ENCODE assay signal across 18 mouse cellular contexts in the genomic region with DNA sequence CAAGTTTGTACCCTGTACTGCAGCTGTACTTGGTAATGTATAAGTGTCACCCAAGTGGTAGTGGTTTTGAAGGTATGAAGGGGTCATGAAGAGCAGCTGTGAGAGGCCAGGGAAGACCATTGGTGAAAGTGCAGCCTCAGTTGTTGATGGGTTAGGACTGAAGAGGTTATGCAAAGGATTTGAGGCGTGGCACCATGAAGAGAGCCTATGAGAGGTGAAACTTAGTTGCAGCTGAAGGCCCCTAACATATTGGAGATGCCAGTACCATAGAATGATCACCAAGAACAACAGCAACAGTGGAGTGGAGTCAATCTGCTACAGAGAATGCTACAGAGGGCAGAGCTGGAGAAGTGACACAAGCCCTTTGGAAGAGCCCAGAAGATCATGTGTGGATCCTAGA. TPM values are rescaled to one million over a fixed set of nuclear protein-coding genes. Genes with fewer than 3 reads are reported as not detected.
DNase-seq lines count a peak whose midpoint lies in the region; ATAC-seq and TF ChIP-seq lines count a peak whose summit lies in the region.
"Had no signal": no experiment of that assay in that cellular context is flagged by ENCODE, and none has a peak within 500 bp of the region (broad histone marks: within the 10 kb centered on the region; RNA-seq: fewer than 3 reads in every experiment).

No protein-coding gene starts in this region.

- TF ChIP-seq CTCF in heart, adult 2 months (IDR thresholded peaks at IDR 0.05) = no peak
- TF ChIP-seq CTCF in small intestine, adult 2 months (IDR thresholded peaks at IDR 0.05; ENCODE audit: extremely low read depth, insufficient read length, insufficient replicate concordance, low read depth, low read length) = no peak

- H3K36me3 ChIP-seq in heart, embryonic 11.5 days (ENCODE audit: control insufficient read depth, insufficient read depth, low read length) = no peaks in the 10 kb centered on the region
- H3K36me3 ChIP-seq in heart, adult 2 months (ENCODE audit: control insufficient read depth, insufficient read depth, low read length) = no peaks in the 10 kb centered on the region; the same call in 1 of the 2 replicates
- H3K36me3 ChIP-seq in liver, embryonic 12.5 days = no peaks in the 10 kb centered on the region
- no peaks in the 10 kb centered on the region for H3K36me3 ChIP-seq in small intestine, adult 2 months (ENCODE audit: control insufficient read depth, insufficient read depth, low read length)
- H3K36me3 ChIP-seq: embryonic facial prominence, embryonic 15.5 days; hindbrain, embryonic 13.5 days; limb, embryonic 15.5 days; stomach, embryonic 15.5 days had no signal

- H3K27ac ChIP-seq in heart, embryonic 11.5 days (ENCODE audit: low read depth, low read length) = 0 out of 2 replicates have a peak overlapping the region, but pooled peaks have one; percentile 22
- no peak overlapping the region; the same call in 1 of the 2 replicates for H3K27ac ChIP-seq in heart, adult 2 months
- peak overlapping the region; percentile 65 for H3K27ac ChIP-seq in liver, embryonic 12.5 days
- H3K27ac ChIP-seq in small intestine, adult 2 months (ENCODE audit: insufficient read depth, low read depth, low read length) = peak overlapping the region; percentile 71
- H3K27ac ChIP-seq: embryonic facial prominence, embryonic 15.5 days; hindbrain, embryonic 13.5 days; limb, embryonic 15.5 days had no signal

- no peak overlapping the region for H3K4me2 ChIP-seq in heart, embryonic 11.5 days
- H3K4me2 ChIP-seq in liver, embryonic 12.5 days = peak overlapping the region; percentile 94; the same call in 1 of the 2 replicates
- H3K4me2 ChIP-seq: stomach, embryonic 15.5 days had no signal

- WGBS in heart, embryonic 11.5 days (ENCODE audit: insufficient replicate concordance) = 89% methylated on average over 1 of the region's 1 CpGs
- 100% methylated on average over 1 of the region's 1 CpGs for WGBS in heart, adult 2 months
- 71% methylated on average over 1 of the region's 1 CpGs for WGBS in liver, embryonic 12.5 days (ENCODE audit: insufficient replicate concordance)
- WGBS in small intestine, adult 2 months = 94% methylated on average over 1 of the region's 1 CpGs

- intact Hi-C loops in heart, adult 2 months (cut with DNase I) = loop anchor here (2.0 to 5.0 kb wide), 2 partner anchors 15 to 157 kb away; no protein-coding TSS in a partner anchor

- no peak for TF ChIP-seq POLR2A in heart, adult 2 months (IDR thresholded peaks at IDR 0.05; ENCODE audit: insufficient read depth, low read depth, low read length)
- TF ChIP-seq POLR2A in small intestine, adult 2 months (IDR thresholded peaks at IDR 0.05; ENCODE audit: low read depth, low read length) = no peak

- no peak overlapping the region for H3K4me3 ChIP-seq in heart, embryonic 11.5 days (ENCODE audit: low read depth, low read length)
- no peak overlapping the region for H3K4me3 ChIP-seq in heart, adult 2 months
- H3K4me3 ChIP-seq in liver, embryonic 12.5 days = no peak overlapping the region
- no peak overlapping the region for H3K4me3 ChIP-seq in small intestine, adult 2 months (ENCODE audit: low read depth, low read length)

- no peak for ATAC-seq in heart, embryonic 11.5 days (replicated peaks; ENCODE audit: insufficient number of reproducible peaks, low FRiP score, low TSS enrichment)
- ATAC-seq in liver, embryonic 12.5 days = no peak

- H3K79me2 ChIP-seq in heart, adult 2 months (replicated peaks; ENCODE audit: control insufficient read depth, insufficient read depth, low read length) = no peaks in the 10 kb centered on the region; the same call in 1 of the 2 replicates

- no peak for DNase-seq in heart, adult 2 months
- DNase-seq in liver (no peak), ES-CJ7 (ENCODE audit: low read depth, low spot score) (peak; percentile 73)
- no peak for DNase-seq in right cerebral cortex, adult 18-20 months
- DNase-seq: adrenal gland, postnatal 14 days; cerebellum, adult 2 months; gastrocnemius, postnatal 25 days; lung, postnatal 10 days; thymus, postnatal 25 days had no signal

- no peaks in the 10 kb centered on the region for H3K27me3 ChIP-seq in heart, embryonic 11.5 days (ENCODE audit: control insufficient read depth, insufficient read depth, low read length)
- H3K27me3 ChIP-seq in heart, adult 2 months (ENCODE audit: control insufficient read depth, insufficient read depth, low read length) = no peaks in the 10 kb centered on the region
- no peaks in the 10 kb centered on the region for H3K27me3 ChIP-seq in liver, embryonic 12.5 days (replicated peaks)
- no peaks in the 10 kb centered on the region for H3K27me3 ChIP-seq in small intestine, adult 2 months (ENCODE audit: control insufficient read depth, insufficient read depth, low read length)
- H3K27me3 ChIP-seq: embryonic facial prominence, embryonic 15.5 days; hindbrain, embryonic 13.5 days; limb, embryonic 15.5 days; stomach, embryonic 15.5 days had no signal

- H3K4me1 ChIP-seq in heart, embryonic 11.5 days (ENCODE audit: control insufficient read depth, insufficient read depth, low read length) = 0 out of 2 replicates have a peak, but pooled peaks cover 6% of the 10 kb centered on the region
- H3K4me1 ChIP-seq in heart, adult 2 months (ENCODE audit: control insufficient read depth, insufficient read depth, low read length) = no peaks in the 10 kb centered on the region; the same call in 1 of the 2 replicates
- H3K4me1 ChIP-seq in liver, embryonic 12.5 days = peaks cover 39% of the 10 kb centered on the region
- H3K4me1 ChIP-seq in small intestine, adult 2 months (ENCODE audit: control insufficient read depth, insufficient read depth, insufficient read length, low read length) = peaks cover 6% of the 10 kb centered on the region; the same call in 1 of the 2 replicates
- H3K4me1 ChIP-seq: stomach, embryonic 15.5 days had no signal

- no peak overlapping the region for H3K9ac ChIP-seq in heart, embryonic 11.5 days (ENCODE audit: low read depth, low read length)
- H3K9ac ChIP-seq in heart, adult 2 months (ENCODE audit: low read depth, low read length) = no peak overlapping the region
- H3K9ac ChIP-seq in liver, embryonic 12.5 days = no peak overlapping the region
- H3K9ac ChIP-seq: embryonic facial prominence, embryonic 15.5 days; hindbrain, embryonic 13.5 days; limb, embryonic 15.5 days; stomach, embryonic 15.5 days had no signal

- no peak for TF ChIP-seq EP300 in heart, adult 2 months (IDR thresholded peaks at IDR 0.05; ENCODE audit: insufficient read depth, low read depth, low read length)

- H3K9me3 ChIP-seq in heart, embryonic 11.5 days (replicated peaks; ENCODE audit: control insufficient read depth, low read length) = no peaks in the 10 kb centered on the region
- H3K9me3 ChIP-seq in liver, embryonic 12.5 days (replicated peaks) = no peaks in the 10 kb centered on the region
- H3K9me3 ChIP-seq: embryonic facial prominence, embryonic 15.5 days; hindbrain, embryonic 13.5 days; limb, embryonic 15.5 days; stomach, embryonic 15.5 days had no signal

RNA-seq across cellular contexts. Expression of a gene that starts 1.7 kb away (rescaled TPM):
- polyA plus RNA-seq in heart, embryonic 11.5 days (2014; fragmentation: Nextera tagmentation; extraction: Ambion mirVana) = 48.6 and 50.4 TPM in 2 replicates
- 10 to 100 TPM; 11.6 to 13.8 TPM for total RNA-seq in heart, adult 2 months (2021)
- 5.1 and 6.9 TPM in 2 replicates for polyA plus RNA-seq in heart, adult 2 months (2012; rRNA removed)
- 26.9 and 27.8 TPM in 2 replicates for polyA plus RNA-seq in liver, embryonic 12.5 days (2016; fragmentation: Nextera tagmentation; extraction: Ambion mirVana)
- 12.2 and 17.9 TPM in 2 replicates for polyA plus RNA-seq in small intestine, adult 2 months (2012; rRNA removed)

RNA-seq across cellular contexts. Expression of a gene that starts 22.3 kb away (rescaled TPM):
- 288 and 289 TPM in 2 replicates for polyA plus RNA-seq in heart, embryonic 11.5 days (2014; fragmentation: Nextera tagmentation; extraction: Ambion mirVana)
- total RNA-seq in heart, adult 2 months (2021) = 1 to 10 TPM; 9.1 to 9.2 TPM
- polyA plus RNA-seq in heart, adult 2 months (2012; rRNA removed) = 1.1 and 1.7 TPM in 2 replicates
- polyA plus RNA-seq in liver, embryonic 12.5 days (2016; fragmentation: Nextera tagmentation; extraction: Ambion mirVana) = 380 and 430 TPM in 2 replicates
- 3.7 and 7.9 TPM in 2 replicates for polyA plus RNA-seq in small intestine, adult 2 months (2012; rRNA removed)

RNA-seq across cellular contexts. Expression of a gene that starts 33.6 kb away (rescaled TPM):
- polyA plus RNA-seq in heart, embryonic 11.5 days (2014; fragmentation: Nextera tagmentation; extraction: Ambion mirVana) = 0.68 and 0.72 TPM in 2 replicates
- total RNA-seq in heart, adult 2 months (2021) = not detected
- 0.29 TPM in 1 of 2 replicates, not detected in the other for polyA plus RNA-seq in heart, adult 2 months (2012; rRNA removed)
- 0.18 TPM in 1 of 2 replicates, not detected in the other for polyA plus RNA-seq in liver, embryonic 12.5 days (2016; fragmentation: Nextera tagmentation; extraction: Ambion mirVana)
- polyA plus RNA-seq in small intestine, adult 2 months (2012; rRNA removed) = not detected in 2 replicates
- total RNA-seq: gastrocnemius, postnatal 25 days had no signal
- polyA plus RNA-seq: C2C12; forebrain, embryonic 11.5 days had no signal

Comparison
In these comparisons a context has a peak if more than half of its experiments do, and no peak if none do; other contexts are left out.
1. RNA of a gene that starts 22.3 kb away (polyA plus RNA-seq): 380 to 430 TPM in liver, embryonic 12.5 days and 288 to 289 TPM in heart, embryonic 11.5 days; 3.7 to 7.9 TPM in small intestine, adult 2 months and 1.1 to 1.7 TPM in heart, adult 2 months; every median in the first group is over 10 times any median in the second.